Comparison of ENCODE assay signal across 23 mouse cellular contexts in genomic region chr4:139079439-139079838, GRCm38 (mm10). TPM values are rescaled to one million over a fixed set of nuclear protein-coding genes. Genes with fewer than 3 reads are reported as not detected.
A peak's percentile ranks its signal among the peaks of the same experiment; 100 is the strongest.
DNase-seq lines count a peak whose midpoint lies in the region; ATAC-seq and TF ChIP-seq lines count a peak whose summit lies in the region.
"Had no signal": no experiment of that assay in that cellular context is flagged by ENCODE, and none has a peak within 500 bp of the region (broad histone marks: within the 10 kb centered on the region; RNA-seq: fewer than 3 reads in every experiment).

No protein-coding gene starts in this region.

- H3K4me2 ChIP-seq in embryonic facial prominence, embryonic 15.5 days (replicated peaks) = no peak overlapping the region
- H3K4me2 ChIP-seq in midbrain, postnatal 0 days (ENCODE audit: low read depth, low read length, poor library complexity, severe bottlenecking) = no peak overlapping the region
- H3K4me2 ChIP-seq in hindbrain, postnatal 0 days (ENCODE audit: low read depth, low read length) = no peak overlapping the region
- H3K4me2 ChIP-seq: embryonic facial prominence, embryonic 13.5 days; forebrain, embryonic 12.5 days had no signal

- no peak for ATAC-seq in embryonic facial prominence, embryonic 15.5 days (ENCODE audit: insufficient number of reproducible peaks, low FRiP score, low TSS enrichment, low read depth)
- ATAC-seq in midbrain, postnatal 0 days (ENCODE audit: low FRiP score) = no peak
- no peak for ATAC-seq in hindbrain, postnatal 0 days
- ATAC-seq: activated CD4-positive, CD25-positive, alpha-beta regulatory T cell, adult 4 months; CD4-positive, CD25-positive, alpha-beta regulatory T cell, adult 4 months; forebrain, embryonic 14.5 days; forebrain, embryonic 16.5 days; Patski had no signal

- WGBS in embryonic facial prominence, embryonic 15.5 days = 73% methylated on average over 11 of the region's 11 CpGs
- 80% methylated on average over 11 of the region's 11 CpGs for WGBS in midbrain, postnatal 0 days
- 66% methylated on average over 11 of the region's 11 CpGs for WGBS in hindbrain, postnatal 0 days

- H3K4me1 ChIP-seq in embryonic facial prominence, embryonic 15.5 days = peaks cover 42% of the 10 kb centered on the region
- H3K4me1 ChIP-seq in midbrain, postnatal 0 days (ENCODE audit: insufficient read depth, low read length) = peaks cover 17% of the 10 kb centered on the region
- peaks cover 22% of the 10 kb centered on the region for H3K4me1 ChIP-seq in hindbrain, postnatal 0 days (ENCODE audit: insufficient read depth, low read length)

- no peak overlapping the region for H3K4me3 ChIP-seq in layer of hippocampus, adult 2 months
- H3K4me3 ChIP-seq in embryonic facial prominence, embryonic 15.5 days (replicated peaks) = no peak overlapping the region
- H3K4me3 ChIP-seq in midbrain, postnatal 0 days (ENCODE audit: low read depth, low read length) = no peak overlapping the region
- H3K4me3 ChIP-seq in hindbrain, postnatal 0 days (ENCODE audit: low read length) = no peak overlapping the region
- H3K4me3 ChIP-seq: embryonic facial prominence, embryonic 13.5 days; erythroblast, embryonic 14.5 days; forebrain, embryonic 10.5 days; forebrain, embryonic 12.5 days had no signal

- no peak for DNase-seq in layer of hippocampus, adult 2 months (ENCODE audit: low spot score in 2 of 2)
- DNase-seq in layer of hippocampus, adult 9-10 months (ENCODE audit: low spot score) = no peak
- DNase-seq in retina, postnatal 1 day = peak; percentile 50
- no peak for DNase-seq in retina, embryonic 14.5 days (ENCODE audit: low spot score)
- no peak for DNase-seq in midbrain, postnatal 0 days (ENCODE audit: low spot score)
- DNase-seq in hindbrain, postnatal 0 days (ENCODE audit: low spot score) = no peak
- DNase-seq: adrenal gland, adult 8-10 months; adrenal gland, postnatal 14 days; cerebellum, adult 11-12 months; cerebellum, adult 2 months; cerebellum, adult 9-10 months had no signal

- no peaks in the 10 kb centered on the region for H3K9me3 ChIP-seq in embryonic facial prominence, embryonic 15.5 days (replicated peaks)
- H3K9me3 ChIP-seq in midbrain, postnatal 0 days (ENCODE audit: low read length) = no peaks in the 10 kb centered on the region
- no peaks in the 10 kb centered on the region for H3K9me3 ChIP-seq in hindbrain, postnatal 0 days (ENCODE audit: low read length)
- H3K9me3 ChIP-seq: embryonic facial prominence, embryonic 13.5 days; forebrain, embryonic 10.5 days; forebrain, embryonic 12.5 days had no signal

- no peak overlapping the region for H3K9ac ChIP-seq in embryonic facial prominence, embryonic 15.5 days
- H3K9ac ChIP-seq in midbrain, postnatal 0 days (replicated peaks; ENCODE audit: low read length, poor library complexity, severe bottlenecking) = no peak overlapping the region
- no peak overlapping the region for H3K9ac ChIP-seq in hindbrain, postnatal 0 days (replicated peaks; ENCODE audit: low read length)
- H3K9ac ChIP-seq: embryonic facial prominence, embryonic 13.5 days; forebrain, embryonic 12.5 days had no signal

- no peak for TF ChIP-seq CTCF in layer of hippocampus, adult 2 months (conservative IDR thresholded peaks at IDR 0.05)
- TF ChIP-seq CTCF in midbrain, postnatal 0 days (IDR thresholded peaks at IDR 0.05) = no peak
- TF ChIP-seq CTCF in hindbrain, postnatal 0 days (IDR thresholded peaks at IDR 0.05; ENCODE audit: low read depth) = no peak

- peaks cover 11% of the 10 kb centered on the region for H3K36me3 ChIP-seq in embryonic facial prominence, embryonic 15.5 days
- no peaks in the 10 kb centered on the region for H3K36me3 ChIP-seq in midbrain, postnatal 0 days (ENCODE audit: insufficient read depth, low read length)
- H3K36me3 ChIP-seq in hindbrain, postnatal 0 days (ENCODE audit: insufficient read depth, low read length) = no peaks in the 10 kb centered on the region
- H3K36me3 ChIP-seq: forebrain, embryonic 10.5 days; forebrain, embryonic 12.5 days; G1E had no signal

- peak overlapping the region; percentile 39; the same call in 1 of the 2 replicates for H3K27ac ChIP-seq in layer of hippocampus, adult 2 months
- 0 out of 2 replicates have a peak overlapping the region, but pooled peaks have one; percentile 4 for H3K27ac ChIP-seq in embryonic facial prominence, embryonic 15.5 days (replicated peaks)
- H3K27ac ChIP-seq in midbrain, postnatal 0 days (ENCODE audit: low read depth, low read length) = no peak overlapping the region
- no peak overlapping the region for H3K27ac ChIP-seq in hindbrain, postnatal 0 days
- H3K27ac ChIP-seq: embryonic facial prominence, embryonic 13.5 days; forebrain, embryonic 10.5 days; forebrain, embryonic 12.5 days had no signal

- peaks cover 25% of the 10 kb centered on the region for H3K27me3 ChIP-seq in embryonic facial prominence, embryonic 15.5 days
- H3K27me3 ChIP-seq in midbrain, postnatal 0 days (ENCODE audit: insufficient read depth, low read length) = peaks cover 19% of the 10 kb centered on the region
- peaks cover 24% of the 10 kb centered on the region for H3K27me3 ChIP-seq in hindbrain, postnatal 0 days (ENCODE audit: insufficient read depth, low read length)

RNA-seq across cellular contexts. Expression of gene Htr6, which starts 4.1 kb away (rescaled TPM):
- total RNA-seq in layer of hippocampus, adult 2 months (2021) = 1 to 10 TPM; 7.3 to 7.6 TPM
- 0.20 and 0.28 TPM in 2 replicates for polyA plus RNA-seq in embryonic facial prominence, embryonic 15.5 days (2015; fragmentation: Nextera tagmentation; extraction: Ambion mirVana)
- 4.2 and 5.9 TPM in 2 replicates for total RNA-seq in midbrain, postnatal 0 days (2014; rRNA removed)
- polyA plus RNA-seq in midbrain, postnatal 0 days (2015; fragmentation: Nextera tagmentation; extraction: Ambion mirVana) = 1.0 and 1.1 TPM in 2 replicates
- 2.0 and 4.3 TPM in 2 replicates for total RNA-seq in hindbrain, postnatal 0 days (2014; rRNA removed)
- polyA plus RNA-seq in hindbrain, postnatal 0 days (2015; fragmentation: Nextera tagmentation; extraction: Ambion mirVana) = 0.74 and 0.96 TPM in 2 replicates
- total RNA-seq: adrenal gland, postnatal 14 days; CH12.LX; G1E had no signal
- polyA plus RNA-seq: activated CD4-positive, CD25-positive, alpha-beta regulatory T cell, adult 4 months; CD4-positive, CD25-positive, alpha-beta regulatory T cell, adult 4 months; erythroblast, embryonic 14.5 days; G1E had no signal

RNA-seq across cellular contexts. Expression of gene Nbl1, which starts 13.4 kb away (rescaled TPM):
- 10 to 100 TPM; 84.4 to 89.9 TPM for total RNA-seq in layer of hippocampus, adult 2 months (2021)
- polyA plus RNA-seq in embryonic facial prominence, embryonic 15.5 days (2015; fragmentation: Nextera tagmentation; extraction: Ambion mirVana) = 167 and 168 TPM in 2 replicates
- 60.7 and 62.2 TPM in 2 replicates for total RNA-seq in midbrain, postnatal 0 days (2014; rRNA removed)
- polyA plus RNA-seq in midbrain, postnatal 0 days (2015; fragmentation: Nextera tagmentation; extraction: Ambion mirVana) = 53.4 and 55.7 TPM in 2 replicates
- total RNA-seq in hindbrain, postnatal 0 days (2014; rRNA removed) = 69.4 and 85.3 TPM in 2 replicates
- polyA plus RNA-seq in hindbrain, postnatal 0 days (2015; fragmentation: Nextera tagmentation; extraction: Ambion mirVana) = 60.6 and 64.4 TPM in 2 replicates

RNA-seq across cellular contexts. Expression of gene Minos1, which starts 51.5 kb away (rescaled TPM):
- 100 to 1,000 TPM; 184 to 196 TPM for total RNA-seq in layer of hippocampus, adult 2 months (2021)
- polyA plus RNA-seq in embryonic facial prominence, embryonic 15.5 days (2015; fragmentation: Nextera tagmentation; extraction: Ambion mirVana) = 462 and 488 TPM in 2 replicates
- total RNA-seq in midbrain, postnatal 0 days (2014; rRNA removed) = 21.9 and 31.0 TPM in 2 replicates
- polyA plus RNA-seq in midbrain, postnatal 0 days (2015; fragmentation: Nextera tagmentation; extraction: Ambion mirVana) = 377 and 397 TPM in 2 replicates
- total RNA-seq in hindbrain, postnatal 0 days (2014; rRNA removed) = 17.1 and 19.1 TPM in 2 replicates
- polyA plus RNA-seq in hindbrain, postnatal 0 days (2015; fragmentation: Nextera tagmentation; extraction: Ambion mirVana) = 462 and 467 TPM in 2 replicates

Comparison
In these comparisons a context has a peak if more than half of its experiments do, and no peak if none do; other contexts are left out.
1. H3K27ac ChIP-seq: peak in layer of hippocampus, adult 2 months (single experiment) and embryonic facial prominence, embryonic 15.5 days (single experiment); none in midbrain, postnatal 0 days (single experiment) and hindbrain, postnatal 0 days (single experiment).